Mouse (Mus musculus) cortical plate, adult 2 months (tissue): ENCODE measurements around the gene Sp8.

Experiments used
- CTCF ChIP-seq: fragments of 200-500 bp; IDR thresholded peaks from 2 replicates; pipeline ENCODE4 v1.5.1; 2011; ENCODE audit warnings: mild to moderate bottlenecking, control low read depth, low read length; ENCODE audit not compliant: insufficient read depth; ENCODE audit errors: extremely low read depth
- POLR2A ChIP-seq: fragments of 200-500 bp; IDR thresholded peaks from 2 replicates; pipeline ENCODE4 v1.6.1; 2011; ENCODE audit warnings: mild to moderate bottlenecking, low read length, control low read depth; ENCODE audit not compliant: insufficient read depth; ENCODE audit errors: extremely low read depth

- TF ChIP-seq CTCF (no peak), POLR2A (no peak)
These were observed 5.3 kb upstream of the Sp8 start for GRCm38 (mm10) chr12:118840861-118841260.
